Mouse (Mus musculus) C2C12 (cell line): ENCODE measurements around the gene 1700003H04Rik.

Experiments used
- CTCF ChIP-seq: IDR thresholded peaks from one replicate; pipeline ENCODE4 v1.5.1; 2011; ENCODE audit not compliant: control insufficient read depth, insufficient read depth, insufficient read length
- MAX ChIP-seq: IDR thresholded peaks from one replicate; pipeline ENCODE4 v1.6.1; 2011; ENCODE audit warnings: mild to moderate bottlenecking, control low read depth
- MYOD1 ChIP-seq: IDR thresholded peaks from one replicate; pipeline ENCODE4 v1.6.1; 2011; ENCODE audit warnings: low read depth; ENCODE audit not compliant: control insufficient read depth, insufficient read length
- USF1 ChIP-seq: IDR thresholded peaks from one replicate; pipeline ENCODE4 v1.6.1; 2011; ENCODE audit warnings: low read depth, mild to moderate bottlenecking, control low read depth, moderate library complexity

- no peak for TF ChIP-seq CTCF
- TF ChIP-seq MYOD1 = no peak
- TF ChIP-seq MAX = no peak
- TF ChIP-seq USF1 = no peak
Observed at GRCm38 (mm10) chr3:124587534-124587933, 6.6 kb upstream of the 1700003H04Rik start.
